9 mouse cellular contexts compared by ENCODE assay signal in genomic region chr6:142757334-142757965, GRCm38 (mm10). TPM values are rescaled to one million over a fixed set of nuclear protein-coding genes. Genes with fewer than 3 reads are reported as not detected.
DNase-seq lines count a peak whose midpoint lies in the region; ATAC-seq and TF ChIP-seq lines count a peak whose summit lies in the region.
"Had no signal": no experiment of that assay in that cellular context is flagged by ENCODE, and none has a peak within 500 bp of the region (broad histone marks: within the 10 kb centered on the region; RNA-seq: fewer than 3 reads in every experiment).

No protein-coding gene starts in this region.

- 0 out of 2 replicates have a peak, but pooled peaks cover 8% of the 10 kb centered on the region for H3K4me1 ChIP-seq in forebrain, postnatal 0 days (ENCODE audit: insufficient read depth)
- H3K4me1 ChIP-seq in liver, embryonic 11.5 days (replicated peaks; ENCODE audit: control insufficient read depth, insufficient read depth, low read length), result peaks cover 20% of the 10 kb centered on the region
- peaks cover 8% of the 10 kb centered on the region for H3K4me1 ChIP-seq in olfactory bulb, adult 2 months (ENCODE audit: control insufficient read depth, insufficient read depth, low read length)

- no peak for TF ChIP-seq POLR2A in olfactory bulb, adult 2 months (IDR thresholded peaks at IDR 0.05; ENCODE audit: insufficient read depth, low read depth, low read length)

- ATAC-seq in forebrain, postnatal 0 days, result no peak
- peak; percentile 77 for ATAC-seq in liver, embryonic 11.5 days (replicated peaks; ENCODE audit: low FRiP score)

- no peak for TF ChIP-seq CTCF in forebrain, postnatal 0 days (IDR thresholded peaks at IDR 0.05; ENCODE audit: low read depth)
- no peak for TF ChIP-seq CTCF in olfactory bulb, adult 2 months (IDR thresholded peaks at IDR 0.05; ENCODE audit: insufficient read depth, low read depth, low read length)

- H3K9ac ChIP-seq in forebrain, postnatal 0 days, result peak overlapping the region; percentile 88
- H3K9ac ChIP-seq in liver, embryonic 11.5 days (ENCODE audit: low read depth, low read length), result peak overlapping the region; percentile 75

- H3K27me3 ChIP-seq in forebrain, postnatal 0 days (ENCODE audit: insufficient read depth, low read length), result no peaks in the 10 kb centered on the region
- H3K27me3 ChIP-seq in liver, embryonic 11.5 days (replicated peaks; ENCODE audit: control insufficient read depth, insufficient read depth, low read length), result no peaks in the 10 kb centered on the region

- peak overlapping the region; percentile 86 for H3K27ac ChIP-seq in forebrain, postnatal 0 days (ENCODE audit: low read depth, low read length)
- peak overlapping the region; percentile 96 for H3K27ac ChIP-seq in liver, embryonic 11.5 days (ENCODE audit: low read depth, low read length)
- H3K27ac ChIP-seq in olfactory bulb, adult 2 months (ENCODE audit: insufficient read depth, low read depth, low read length), result peak overlapping the region; percentile 43; the same call in 1 of the 2 replicates

- H3K36me3 ChIP-seq in forebrain, postnatal 0 days (ENCODE audit: insufficient read depth), result peaks cover 11% of the 10 kb centered on the region
- peaks cover 12% of the 10 kb centered on the region for H3K36me3 ChIP-seq in liver, embryonic 11.5 days (ENCODE audit: control insufficient read depth, insufficient read depth, low read length)

- no peaks in the 10 kb centered on the region for H3K9me3 ChIP-seq in forebrain, postnatal 0 days (ENCODE audit: low read length)
- no peaks in the 10 kb centered on the region for H3K9me3 ChIP-seq in liver, embryonic 11.5 days (ENCODE audit: control insufficient read depth, low read length)

- DNase-seq in heart, adult 18-20 months, result peak; percentile 39 to 52
- no peak for DNase-seq in heart, postnatal 4 days
- peak; percentile 19 for DNase-seq in NIH3T3 (ENCODE audit: low read depth)
- no peak for DNase-seq in forebrain, postnatal 0 days
- no peak for DNase-seq in liver, embryonic 11.5 days (ENCODE audit: low spot score)
- DNase-seq in adrenal gland, postnatal 36 days, result no peak
- no peak for DNase-seq in adrenal gland, adult 18-20 months (ENCODE audit: low spot score in 2 of 2)

- H3K4me3 ChIP-seq in forebrain, postnatal 0 days (ENCODE audit: low read depth, low read length), result peak overlapping the region; percentile 68
- H3K4me3 ChIP-seq in liver, embryonic 11.5 days (ENCODE audit: low read depth, low read length), result peak overlapping the region; percentile 81
- peak overlapping the region; percentile 92 for H3K4me3 ChIP-seq in olfactory bulb, adult 2 months (ENCODE audit: insufficient read depth, low read depth, low read length)

- 39% methylated on average over 10 of the region's 10 CpGs for WGBS in forebrain, postnatal 0 days
- 20% methylated on average over 10 of the region's 10 CpGs for WGBS in liver, embryonic 11.5 days
- 17% methylated on average over 10 of the region's 10 CpGs for WGBS in olfactory bulb, adult 2 months

- H3K4me2 ChIP-seq in forebrain, postnatal 0 days (ENCODE audit: low read depth), result peak overlapping the region; percentile 62
- H3K4me2 ChIP-seq in liver, embryonic 11.5 days, result peak overlapping the region; percentile 71

RNA-seq across cellular contexts. Expression of gene Cmas, which starts 1.0 kb away (rescaled TPM):
- 10 to 100 TPM; 30.6 to 35.1 TPM for total RNA-seq in heart, adult 18-20 months (2021)
- 10 to 100 TPM; 43.4 to 48.5 TPM for total RNA-seq in heart, postnatal 4 days (2021)
- 132 and 134 TPM in 2 replicates for total RNA-seq in forebrain, postnatal 0 days (2014; rRNA removed)
- polyA plus RNA-seq in forebrain, postnatal 0 days (2015; fragmentation: Nextera tagmentation; extraction: Ambion mirVana), result 147 and 178 TPM in 2 replicates
- 93.0 and 102 TPM in 2 replicates for polyA plus RNA-seq in liver, embryonic 11.5 days (2014; fragmentation: Nextera tagmentation; extraction: Ambion mirVana)
- not detected in 2 replicates for polyA plus RNA-seq in olfactory bulb, adult 2 months (2012; ENCODE audit: insufficient read depth, insufficient read length, low replicate concordance, missing spikeins)
- total RNA-seq in adrenal gland, postnatal 36 days (2021), result 10 to 100 TPM; 28.9 to 33.3 TPM
- total RNA-seq in adrenal gland, adult 18-20 months (2021), result 10 to 100 TPM; 27.1 to 29.9 TPM

RNA-seq across cellular contexts. Expression of gene Sult6b2, which starts 46.9 kb away (rescaled TPM):
- total RNA-seq in heart, adult 18-20 months (2021), result not detected
- total RNA-seq in heart, postnatal 4 days (2021), result not detected
- 0.05 and 0.15 TPM in 2 replicates for total RNA-seq in forebrain, postnatal 0 days (2014; rRNA removed)
- 0.12 and 0.24 TPM in 2 replicates for polyA plus RNA-seq in forebrain, postnatal 0 days (2015; fragmentation: Nextera tagmentation; extraction: Ambion mirVana)
- 0.07 TPM in 1 of 2 replicates, not detected in the other for polyA plus RNA-seq in liver, embryonic 11.5 days (2014; fragmentation: Nextera tagmentation; extraction: Ambion mirVana)
- polyA plus RNA-seq in olfactory bulb, adult 2 months (2012; ENCODE audit: insufficient read depth, insufficient read length, low replicate concordance, missing spikeins), result not detected in 2 replicates
- not detected for total RNA-seq in adrenal gland, postnatal 36 days (2021)
- not detected for total RNA-seq in adrenal gland, adult 18-20 months (2021)

RNA-seq across cellular contexts. Expression of gene Abcc9, which starts 55.3 kb away (rescaled TPM):
- 100 to 1,000 TPM; 236 to 257 TPM for total RNA-seq in heart, adult 18-20 months (2021)
- 100 to 1,000 TPM; 180 to 189 TPM for total RNA-seq in heart, postnatal 4 days (2021)
- total RNA-seq in forebrain, postnatal 0 days (2014; rRNA removed), result 6.5 and 9.6 TPM in 2 replicates
- polyA plus RNA-seq in forebrain, postnatal 0 days (2015; fragmentation: Nextera tagmentation; extraction: Ambion mirVana), result 1.0 and 1.8 TPM in 2 replicates
- 3.5 and 3.6 TPM in 2 replicates for polyA plus RNA-seq in liver, embryonic 11.5 days (2014; fragmentation: Nextera tagmentation; extraction: Ambion mirVana)
- polyA plus RNA-seq in olfactory bulb, adult 2 months (2012; ENCODE audit: insufficient read depth, insufficient read length, low replicate concordance, missing spikeins), result not detected in 2 replicates
- 10 to 100 TPM; 19.5 to 20.5 TPM for total RNA-seq in adrenal gland, postnatal 36 days (2021)
- 10 to 100 TPM; 13.3 to 14.0 TPM for total RNA-seq in adrenal gland, adult 18-20 months (2021)
- polyA plus RNA-seq: Patski had no signal

Comparison
In these comparisons a context has a peak if more than half of its experiments do, and no peak if none do; other contexts are left out.
1. DNase-seq: peak in heart, adult 18-20 months (2 of 2) and NIH3T3 (single experiment); none in heart, postnatal 4 days (single experiment), forebrain, postnatal 0 days (single experiment), liver, embryonic 11.5 days (single experiment), adrenal gland, postnatal 36 days (0 of 2) and adrenal gland, adult 18-20 months (0 of 2).
2. H3K27ac ChIP-seq: peak in every context shown above with its lines; median percentile 96 in liver, embryonic 11.5 days; 86 in forebrain, postnatal 0 days; 43 in olfactory bulb, adult 2 months.
3. RNA of gene Abcc9, which starts 55.3 kb away (total RNA-seq): 236 to 257 TPM in heart, adult 18-20 months and 180 to 189 TPM in heart, postnatal 4 days; 19.5 to 20.5 TPM in adrenal gland, postnatal 36 days, 13.3 to 14.0 TPM in adrenal gland, adult 18-20 months and 6.5 to 9.6 TPM in forebrain, postnatal 0 days; every median in the first group is over 4 times any median in the second.
4. Peak in every context shown above with its lines, with median percentiles within 50 percentile points of each other: H3K4me3 ChIP-seq.